Mouse (Mus musculus): ENCODE data around the gene Add2. TPM values are rescaled to one million over a fixed set of nuclear protein-coding genes. Genes with fewer than 3 reads are reported as not detected.

The Add2 gene
- polyA plus RNA-seq, 1 experiment from 2014 or later, result 7.0 TPM

DNA sequence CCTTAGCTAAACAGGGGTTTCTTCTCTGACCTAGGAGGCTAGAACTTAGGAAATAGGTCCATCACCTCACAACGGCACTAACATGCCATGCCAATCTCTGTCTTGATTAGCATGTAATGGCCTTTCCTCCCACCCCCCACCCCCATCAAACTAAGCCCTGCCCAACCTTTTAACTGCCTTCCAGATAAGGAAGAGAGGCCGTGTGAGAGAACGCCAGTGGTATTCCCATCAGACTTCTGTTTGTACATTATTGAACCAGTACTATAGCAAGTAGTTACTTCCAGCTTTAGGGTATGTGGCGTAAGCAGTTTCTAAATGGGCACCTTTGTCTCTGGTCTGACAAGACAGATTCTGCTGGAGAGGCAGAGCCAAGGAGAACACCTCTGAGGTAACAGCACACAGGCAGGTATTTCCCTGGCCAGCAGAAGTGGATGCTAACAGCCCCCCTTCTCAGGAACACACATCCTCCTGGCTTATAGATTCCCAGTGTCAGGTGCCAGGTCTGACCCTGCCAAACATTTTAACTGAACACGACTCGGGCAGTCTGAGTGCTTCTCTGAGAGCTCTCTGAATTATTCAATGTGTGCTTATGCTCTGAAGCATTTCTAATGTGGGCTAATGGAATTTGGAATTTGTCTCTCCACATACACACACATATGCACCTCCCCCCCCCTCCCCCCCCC, 22.2 kb downstream of the Add2 start:
- Histone ChIP-seq H3K9me3 (replicated peaks) (no peaks in the 10 kb centered on the region), H3K4me1 (no peaks in the 10 kb centered on the region), H3K27me3 (no peaks in the 10 kb centered on the region), H3K4me3 (replicated peaks) (no peak overlapping the region), H3K9ac (no peak overlapping the region), H3K27ac (replicated peaks) (no peak overlapping the region), H3K4me2 (replicated peaks) (no peak overlapping the region), H3K36me3 (no peaks in the 10 kb centered on the region)
- ATAC-seq (ENCODE audit: insufficient number of reproducible peaks, low FRiP score, low TSS enrichment, low read depth), result no peak
- WGBS, result 46% methylated on average over 6 of the region's 6 CpGs

DNA sequence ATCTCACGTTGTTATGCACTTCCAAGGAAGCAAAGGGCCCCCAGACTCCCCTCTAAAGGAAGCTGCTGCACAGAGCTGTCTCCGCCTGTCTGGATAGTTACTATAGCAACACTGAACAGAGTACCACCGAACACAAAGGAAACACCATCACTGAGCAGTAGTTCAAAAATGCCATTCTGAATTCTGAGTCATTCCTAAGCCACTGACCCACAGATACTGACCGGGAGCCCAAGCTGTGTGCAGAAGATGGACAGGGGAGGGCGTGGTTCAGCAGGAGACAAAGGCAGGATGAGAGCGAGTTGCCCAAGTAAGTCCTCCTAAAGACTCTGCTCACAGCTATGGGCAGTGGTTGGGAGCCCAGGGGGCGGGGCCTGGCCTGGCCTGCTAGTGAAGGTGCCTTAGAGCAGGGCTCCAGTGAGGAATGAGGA, 23.6 kb downstream of the Add2 start:
- no peaks in the 10 kb centered on the region for H3K36me3 ChIP-seq
- no peaks in the 10 kb centered on the region for H3K27me3 ChIP-seq
- no peak for ATAC-seq (ENCODE audit: insufficient number of reproducible peaks, low FRiP score, low TSS enrichment, low read depth)
- no peak overlapping the region for H3K9ac ChIP-seq
- no peak overlapping the region for H3K4me2 ChIP-seq (replicated peaks)
- WGBS, result 32% methylated on average over 7 of the region's 7 CpGs
- no peak overlapping the region for H3K4me3 ChIP-seq (replicated peaks)
- H3K9me3 ChIP-seq (replicated peaks), result no peaks in the 10 kb centered on the region
- no peaks in the 10 kb centered on the region for H3K4me1 ChIP-seq
- no peak overlapping the region for H3K27ac ChIP-seq (replicated peaks)

DNA sequence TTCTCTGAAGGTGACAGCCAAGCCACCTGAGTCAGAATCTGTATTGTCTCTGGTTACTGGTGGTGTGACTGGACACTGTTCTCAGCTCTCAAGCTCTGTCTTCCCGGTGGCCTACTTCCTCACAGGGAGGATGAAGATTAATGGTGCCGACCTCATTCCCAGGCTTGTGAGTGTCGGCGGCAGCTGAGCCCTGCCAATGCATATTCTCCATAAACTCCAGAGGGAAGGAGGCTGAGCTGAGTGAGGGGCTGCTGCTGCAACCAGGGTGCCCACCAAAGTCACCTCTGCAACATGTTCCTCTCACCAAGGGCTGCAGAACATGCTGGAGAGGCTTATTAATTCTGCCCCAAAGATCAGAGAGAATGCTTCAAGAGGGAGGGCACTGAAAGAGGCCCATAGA, 24.1 kb downstream of the Add2 start:
- Histone ChIP-seq H3K36me3 (no peaks in the 10 kb centered on the region), H3K9ac (no peak overlapping the region), H3K27me3 (no peaks in the 10 kb centered on the region), H3K27ac (replicated peaks) (no peak overlapping the region), H3K4me3 (replicated peaks) (no peak overlapping the region), H3K4me2 (replicated peaks) (no peak overlapping the region), H3K9me3 (replicated peaks) (no peaks in the 10 kb centered on the region), H3K4me1 (no peaks in the 10 kb centered on the region)
- WGBS, result 68% methylated on average over 4 of the region's 4 CpGs
- ATAC-seq (ENCODE audit: insufficient number of reproducible peaks, low FRiP score, low TSS enrichment, low read depth), result no peak

DNA sequence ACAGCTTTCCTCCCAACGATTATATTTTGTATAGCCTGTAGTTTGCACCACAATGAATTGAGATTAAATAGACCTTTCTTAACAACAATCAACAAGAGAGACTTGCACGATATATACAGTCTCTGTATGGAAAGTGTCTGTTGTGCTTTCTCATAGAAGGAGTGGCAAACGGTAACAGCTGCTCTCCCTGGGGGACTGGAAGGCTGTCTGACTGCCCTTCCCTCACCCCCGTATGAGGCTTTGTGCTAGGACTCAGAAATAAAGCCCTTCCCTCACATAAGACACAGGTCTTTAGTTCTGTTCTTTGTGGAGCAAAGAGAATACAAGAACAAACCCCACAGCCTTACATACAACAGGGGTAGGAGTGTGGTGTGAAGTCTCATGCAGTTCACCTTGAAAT, 24.6 kb downstream of the Add2 start:
- Histone ChIP-seq H3K27ac (replicated peaks) (no peak overlapping the region), H3K4me2 (replicated peaks) (no peak overlapping the region), H3K27me3 (no peaks in the 10 kb centered on the region), H3K4me1 (no peaks in the 10 kb centered on the region), H3K4me3 (replicated peaks) (no peak overlapping the region), H3K9ac (no peak overlapping the region), H3K9me3 (replicated peaks) (no peaks in the 10 kb centered on the region), H3K36me3 (no peaks in the 10 kb centered on the region)
- 28% methylated on average over 4 of the region's 4 CpGs for WGBS
- ATAC-seq (ENCODE audit: insufficient number of reproducible peaks, low FRiP score, low TSS enrichment, low read depth), result no peak

DNA sequence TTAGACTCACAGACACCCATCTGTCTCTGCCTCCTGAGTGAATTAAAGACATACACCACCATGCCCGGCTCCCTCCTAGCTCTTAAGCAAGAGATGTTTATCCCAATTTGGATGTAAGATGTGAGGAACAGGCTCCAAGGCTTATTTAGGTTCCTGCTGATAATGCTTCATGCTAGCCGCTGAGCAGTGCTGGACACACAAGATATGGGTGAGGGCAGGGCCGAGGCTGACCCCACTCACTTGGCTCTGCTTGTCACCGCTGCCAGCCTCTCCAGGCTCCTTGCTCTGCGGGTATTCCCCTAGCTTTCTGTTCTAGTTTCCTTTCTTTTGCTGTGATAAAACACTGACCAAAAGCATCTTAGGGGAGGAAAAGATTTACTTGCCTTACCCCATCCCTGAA, 25.1 kb downstream of the Add2 start:
- no peaks in the 10 kb centered on the region for H3K36me3 ChIP-seq
- 77% methylated on average over 5 of the region's 5 CpGs for WGBS
- no peak overlapping the region for H3K4me2 ChIP-seq (replicated peaks)
- no peak overlapping the region for H3K4me3 ChIP-seq (replicated peaks)
- H3K27ac ChIP-seq (replicated peaks), result no peak overlapping the region
- no peak overlapping the region for H3K9ac ChIP-seq
- ATAC-seq (ENCODE audit: insufficient number of reproducible peaks, low FRiP score, low TSS enrichment, low read depth), result no peak
- no peaks in the 10 kb centered on the region for H3K4me1 ChIP-seq
- no peaks in the 10 kb centered on the region for H3K27me3 ChIP-seq
- H3K9me3 ChIP-seq (replicated peaks), result no peaks in the 10 kb centered on the region

DNA sequence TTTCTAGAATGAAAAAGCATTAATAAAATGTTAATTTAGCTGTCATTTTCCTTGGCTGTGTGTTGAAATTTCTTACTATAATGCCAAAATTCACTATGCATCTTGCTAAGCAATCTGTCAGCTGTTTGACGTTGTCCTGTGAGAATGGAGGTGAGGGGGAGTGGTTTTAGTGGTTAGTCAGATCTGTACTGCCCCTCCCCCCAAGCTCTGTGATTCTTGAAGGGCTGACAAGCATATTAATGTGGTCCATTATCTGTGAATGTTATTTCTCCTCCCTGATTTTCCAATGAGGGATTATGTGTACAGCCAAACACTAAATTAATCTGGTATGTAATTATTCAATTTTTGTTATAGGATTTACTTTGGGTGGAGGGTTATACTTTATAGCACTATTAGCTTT, 30.0 kb downstream of the Add2 start:
- 7% methylated on average over 1 of the region's 1 CpGs for WGBS
- ATAC-seq (ENCODE audit: insufficient number of reproducible peaks, low FRiP score, low TSS enrichment, low read depth), result no peak
- H3K27ac ChIP-seq (replicated peaks), result no peak overlapping the region
- no peaks in the 10 kb centered on the region for H3K9me3 ChIP-seq (replicated peaks)
- no peak overlapping the region for H3K4me2 ChIP-seq (replicated peaks)
- no peaks in the 10 kb centered on the region for H3K36me3 ChIP-seq
- H3K27me3 ChIP-seq, result no peaks in the 10 kb centered on the region
- no peak overlapping the region for H3K9ac ChIP-seq
- H3K4me1 ChIP-seq, result no peaks in the 10 kb centered on the region
- no peak overlapping the region for H3K4me3 ChIP-seq (replicated peaks)

DNA sequence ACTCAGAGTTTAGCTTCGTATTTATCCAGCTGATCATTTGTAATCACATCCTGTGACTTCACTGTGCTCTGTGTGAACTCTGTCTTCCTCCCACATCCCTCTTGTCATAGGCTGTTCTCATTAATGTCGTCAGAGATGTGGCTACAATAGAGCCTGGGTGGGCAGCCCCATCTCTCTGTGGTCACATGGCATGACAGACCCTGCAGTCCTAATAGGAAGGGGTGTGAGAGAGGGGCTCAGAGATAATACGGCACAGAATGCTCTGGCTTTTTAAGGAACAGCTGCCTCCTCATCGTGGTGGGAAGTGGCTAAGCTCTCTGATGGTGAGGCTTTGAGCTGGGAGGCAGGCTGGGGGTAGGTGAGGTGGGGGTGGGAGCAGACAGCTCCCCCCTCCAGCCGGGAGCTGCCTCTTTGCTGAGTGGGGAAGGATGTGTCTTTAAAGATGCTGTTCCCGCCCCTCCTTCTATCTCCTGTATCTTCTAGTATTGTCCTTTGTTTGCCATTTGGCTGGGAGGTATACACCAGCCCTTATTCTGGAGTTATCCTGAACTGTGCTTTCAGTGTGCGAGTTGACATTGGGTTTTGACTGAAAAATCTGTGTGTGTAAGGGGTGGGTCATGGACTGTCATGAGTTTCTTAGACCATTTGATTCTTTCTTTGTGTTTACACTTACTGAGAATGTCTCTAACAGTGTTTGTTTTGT, 30.8 kb downstream of the Add2 start:
- no peak overlapping the region for H3K9ac ChIP-seq
- H3K4me3 ChIP-seq (replicated peaks), result no peak overlapping the region
- no peaks in the 10 kb centered on the region for H3K9me3 ChIP-seq (replicated peaks)
- no peak for ATAC-seq (ENCODE audit: insufficient number of reproducible peaks, low FRiP score, low TSS enrichment, low read depth)
- no peak overlapping the region for H3K27ac ChIP-seq (replicated peaks)
- peaks cover 4% of the 10 kb centered on the region for H3K4me1 ChIP-seq
- no peaks in the 10 kb centered on the region for H3K27me3 ChIP-seq
- 38% methylated on average over 7 of the region's 7 CpGs for WGBS
- no peaks in the 10 kb centered on the region for H3K36me3 ChIP-seq
- H3K4me2 ChIP-seq (replicated peaks), result no peak overlapping the region

DNA sequence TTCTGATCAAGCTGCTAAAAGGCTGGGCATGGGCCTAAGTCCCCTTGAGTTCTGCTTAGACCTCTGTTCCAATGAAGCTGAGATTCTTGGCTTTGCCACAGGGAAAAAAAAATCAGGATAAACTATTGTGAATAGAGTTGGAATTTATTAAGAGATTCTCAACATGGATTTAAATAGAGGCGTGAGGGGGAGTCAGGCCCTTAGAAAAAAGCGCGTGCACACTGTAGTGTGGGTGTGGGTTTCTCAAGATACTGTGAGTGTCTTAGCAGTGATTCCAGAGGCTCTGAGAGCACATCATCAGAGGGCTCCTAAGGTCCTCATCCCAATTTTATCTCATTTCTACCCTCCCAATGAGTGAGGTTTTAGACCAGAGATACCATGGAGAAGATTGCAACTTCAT, 31.7 kb downstream of the Add2 start:
- WGBS, result 97% methylated on average over 3 of the region's 3 CpGs
- H3K4me1 ChIP-seq, result peaks cover 9% of the 10 kb centered on the region
- H3K9ac ChIP-seq, result no peak overlapping the region
- H3K4me2 ChIP-seq (replicated peaks), result no peak overlapping the region
- H3K9me3 ChIP-seq (replicated peaks), result no peaks in the 10 kb centered on the region
- no peaks in the 10 kb centered on the region for H3K27me3 ChIP-seq
- H3K4me3 ChIP-seq (replicated peaks), result no peak overlapping the region
- H3K27ac ChIP-seq (replicated peaks), result no peak overlapping the region
- ATAC-seq (ENCODE audit: insufficient number of reproducible peaks, low FRiP score, low TSS enrichment, low read depth), result no peak
- no peaks in the 10 kb centered on the region for H3K36me3 ChIP-seq

DNA sequence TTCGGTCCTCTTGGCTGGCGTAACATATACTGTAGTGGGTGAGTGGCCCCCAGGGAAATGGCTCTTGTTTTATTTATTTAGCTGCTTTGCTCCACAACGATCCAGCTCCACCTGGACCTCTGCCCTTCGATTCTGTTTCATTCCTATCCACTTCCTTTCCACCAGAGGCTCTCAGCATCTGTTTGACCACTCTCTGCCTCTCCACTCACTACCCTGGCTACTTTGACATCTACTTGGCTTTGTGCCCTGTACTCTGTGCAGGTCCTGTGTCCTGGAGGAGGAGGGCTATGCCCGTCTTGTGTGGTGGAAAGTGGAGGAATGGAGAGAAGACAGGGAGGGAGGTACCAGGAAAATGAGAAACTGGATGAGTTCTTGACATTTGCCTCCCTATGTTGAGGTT, 33.7 kb downstream of the Add2 start:
- Histone ChIP-seq H3K27ac (replicated peaks) (no peak overlapping the region), H3K36me3 (no peaks in the 10 kb centered on the region), H3K4me2 (replicated peaks) (no peak overlapping the region), H3K4me3 (replicated peaks) (no peak overlapping the region), H3K4me1 (peaks cover 9% of the 10 kb centered on the region), H3K9ac (no peak overlapping the region), H3K27me3 (no peaks in the 10 kb centered on the region), H3K9me3 (replicated peaks) (no peaks in the 10 kb centered on the region)
- ATAC-seq (ENCODE audit: insufficient number of reproducible peaks, low FRiP score, low TSS enrichment, low read depth), result no peak
- WGBS, result 64% methylated on average over 5 of the region's 5 CpGs

DNA sequence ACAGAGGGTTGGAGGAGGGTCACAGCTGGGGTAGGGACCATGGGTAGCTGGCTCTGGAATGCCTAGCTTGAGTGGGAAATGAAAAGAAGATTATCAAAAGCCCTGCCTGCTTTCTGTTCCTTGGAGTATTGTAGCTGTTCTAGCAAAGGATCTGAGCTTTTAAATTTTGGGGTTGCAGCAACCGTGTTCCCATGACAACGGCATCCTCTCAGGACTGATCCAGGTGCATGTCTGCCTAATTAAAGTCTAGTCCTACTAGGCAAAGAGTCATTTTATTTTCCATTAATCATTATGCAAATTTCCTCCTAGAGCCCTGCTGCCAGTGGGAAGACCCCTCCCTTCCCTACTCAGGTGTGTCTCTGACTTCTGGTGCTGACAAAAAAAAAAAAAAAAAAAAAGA, 34.2 kb downstream of the Add2 start:
- Histone ChIP-seq H3K4me1 (peaks cover 9% of the 10 kb centered on the region), H3K36me3 (no peaks in the 10 kb centered on the region), H3K27ac (replicated peaks) (no peak overlapping the region), H3K9ac (no peak overlapping the region), H3K4me2 (replicated peaks) (no peak overlapping the region), H3K27me3 (no peaks in the 10 kb centered on the region), H3K9me3 (replicated peaks) (no peaks in the 10 kb centered on the region), H3K4me3 (replicated peaks) (no peak overlapping the region)
- ATAC-seq (ENCODE audit: insufficient number of reproducible peaks, low FRiP score, low TSS enrichment, low read depth), result no peak
- 70% methylated on average over 2 of the region's 2 CpGs for WGBS

DNA sequence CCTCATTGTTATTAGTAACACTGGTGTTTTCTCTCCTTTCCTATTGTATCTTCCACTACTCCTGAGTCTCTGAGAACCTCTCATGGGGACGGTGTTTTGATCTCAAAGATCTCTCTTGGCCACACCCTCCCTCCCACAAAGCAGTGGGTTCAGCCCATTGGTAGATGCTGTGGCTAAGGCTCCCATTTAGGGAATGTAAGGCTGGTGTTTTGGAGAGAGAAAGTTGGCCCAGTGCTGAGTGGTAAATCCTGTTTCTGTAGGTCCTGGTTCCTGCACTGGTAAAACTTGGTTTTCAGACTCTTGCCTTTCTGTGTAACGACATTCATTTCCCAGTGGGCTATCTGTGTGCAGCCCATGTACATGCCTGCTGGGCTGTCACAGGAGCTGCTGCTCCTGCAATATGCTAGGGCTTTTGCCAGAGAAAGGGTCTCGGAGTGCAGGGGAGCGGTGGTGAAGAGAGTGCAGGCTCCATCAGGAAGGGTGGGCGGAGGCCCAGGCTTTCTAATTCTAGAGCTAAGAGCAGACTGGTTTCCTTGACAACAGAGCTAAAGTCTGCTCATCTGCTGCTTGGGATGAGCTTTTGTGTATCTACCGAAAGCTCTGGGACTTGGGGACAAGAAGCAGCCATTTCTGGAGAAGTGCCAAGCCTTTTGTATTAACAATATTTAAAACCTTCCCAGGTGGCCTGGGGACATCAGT, 36.0 kb downstream of the Add2 start:
- no peaks in the 10 kb centered on the region for H3K36me3 ChIP-seq
- H3K9me3 ChIP-seq (replicated peaks), result no peaks in the 10 kb centered on the region
- H3K27ac ChIP-seq (replicated peaks), result no peak overlapping the region
- H3K4me2 ChIP-seq (replicated peaks), result no peak overlapping the region
- no peak for ATAC-seq (ENCODE audit: insufficient number of reproducible peaks, low FRiP score, low TSS enrichment, low read depth)
- no peak overlapping the region for H3K9ac ChIP-seq
- H3K4me3 ChIP-seq (replicated peaks), result no peak overlapping the region
- peaks cover 15% of the 10 kb centered on the region for H3K4me1 ChIP-seq
- 33% methylated on average over 6 of the region's 6 CpGs for WGBS
- H3K27me3 ChIP-seq, result no peaks in the 10 kb centered on the region

Data from embryonic facial prominence, embryonic 15.5 days (tissue).